Mouse (Mus musculus) liver, embryonic 14.5 days (tissue): ENCODE measurements around the gene Pgap3.

Experiments used
- CTCF ChIP-seq: IDR thresholded peaks from 2 replicates; pipeline ENCODE4 v1.5.1; 2016; ENCODE audit warnings: antibody characterized with exemption, low read depth, control low read depth
- EP300 ChIP-seq: IDR thresholded peaks from 2 replicates; pipeline ENCODE4 v1.6.1; 2016; ENCODE audit warnings: antibody characterized with exemption, low read depth

- no peak for TF ChIP-seq CTCF
- no peak for TF ChIP-seq EP300
Observed at GRCm38 (mm10) chr11:98348083-98348961, 52.0 kb downstream of the Pgap3 start, which contains the start of gene Ppp1r1b.
